Mouse (Mus musculus): Measurements from ENCODE around the gene Ifna9.
"Not testable (repeated sequence)": the region's sequence is repeated elsewhere in the genome, so short reads cannot be mapped to it uniquely, and the experiment has no call there.

Ifna9 gene

DNA sequence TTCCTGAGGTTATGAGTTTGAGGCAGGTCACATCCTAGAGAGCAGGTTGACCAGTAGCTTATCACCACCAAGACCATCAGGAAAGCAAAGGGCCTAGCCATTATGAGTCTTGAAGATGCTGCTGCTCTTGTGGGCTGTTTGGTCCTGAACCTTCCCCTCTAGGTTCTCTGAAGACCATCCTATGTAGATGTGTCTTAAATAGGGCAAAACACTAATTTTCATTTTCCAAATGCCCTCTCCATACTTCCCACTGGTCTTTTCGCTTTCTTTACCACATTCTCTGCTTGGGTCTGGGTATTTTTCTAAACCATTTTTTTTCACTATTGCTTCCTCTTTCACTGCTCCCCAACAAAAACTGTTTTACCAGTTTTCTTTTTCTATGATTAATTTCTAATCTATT is at the start of gene Ifna9:
Ifna9 (minus strand) TSS at position 101 of the 400 bp plus-strand sequence.
- no peak for DNase-seq

GRCm38 (mm10) chr4:88641077-88641831 is 49.1 kb upstream of the Ifna9 start:
- DNase-seq: peak; percentile 90

DNA sequence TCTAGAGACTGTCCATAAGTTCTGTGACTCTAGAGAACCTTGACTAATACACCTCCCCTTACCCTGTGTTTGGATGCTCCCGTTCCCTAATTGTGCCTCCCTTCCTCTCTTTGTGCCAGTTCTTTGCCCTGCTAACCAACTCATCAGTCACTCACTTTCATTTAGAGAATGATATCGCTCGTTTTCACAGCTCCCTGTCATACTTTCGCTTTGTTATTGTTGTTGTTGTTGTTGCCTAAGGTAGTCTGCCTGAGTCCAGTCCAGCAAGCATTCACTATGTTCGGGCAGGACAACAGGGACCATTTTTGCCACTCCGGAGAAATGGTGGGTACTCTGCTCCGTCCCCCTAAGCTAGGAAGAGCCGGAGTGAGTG is 48.5 kb upstream of the Ifna9 start:
- no peak for DNase-seq

- no peak for DNase-seq
These were observed 42.1 kb upstream of the Ifna9 start, which contains the start of gene C87499 for GRCm38 (mm10) chr4:88634311-88634710. Gene C87499 (minus strand): TSS chr4:88634411.

- DNase-seq: no peak
These were observed 11.1 kb upstream of the Ifna9 start, which contains the start of gene Ifna12 for GRCm38 (mm10) chr4:88603276-88603675. Gene Ifna12 (minus strand): TSS chr4:88603376.

DNA sequence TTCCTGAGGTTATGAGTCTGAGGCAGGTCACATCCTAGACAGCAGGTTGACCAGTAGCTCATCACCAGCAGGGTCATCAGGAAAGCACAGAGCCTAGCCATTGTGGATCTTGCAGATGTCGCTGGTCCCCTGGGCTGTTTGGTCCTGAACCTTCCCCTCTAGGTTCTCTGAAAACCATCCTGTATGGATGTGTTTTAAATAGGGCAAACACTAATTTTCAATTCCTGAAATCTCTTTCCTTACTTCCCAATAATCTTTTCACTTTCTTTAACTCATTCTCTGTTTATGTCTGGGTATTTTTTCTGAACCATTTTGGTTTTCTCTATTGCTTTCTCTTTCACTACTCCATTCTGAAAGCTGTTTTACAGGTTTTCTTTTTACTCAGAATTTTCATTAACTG is 20.5 kb downstream of the Ifna9 start, which contains the start of gene Ifna14:
Ifna14 (minus strand) TSS at position 101 of the 400 bp plus-strand sequence.
- DNase-seq: no peak

GRCm38 (mm10) chr4:88561791-88562190 is 30.4 kb downstream of the Ifna9 start:
- DNase-seq: peak; percentile 70

DNA sequence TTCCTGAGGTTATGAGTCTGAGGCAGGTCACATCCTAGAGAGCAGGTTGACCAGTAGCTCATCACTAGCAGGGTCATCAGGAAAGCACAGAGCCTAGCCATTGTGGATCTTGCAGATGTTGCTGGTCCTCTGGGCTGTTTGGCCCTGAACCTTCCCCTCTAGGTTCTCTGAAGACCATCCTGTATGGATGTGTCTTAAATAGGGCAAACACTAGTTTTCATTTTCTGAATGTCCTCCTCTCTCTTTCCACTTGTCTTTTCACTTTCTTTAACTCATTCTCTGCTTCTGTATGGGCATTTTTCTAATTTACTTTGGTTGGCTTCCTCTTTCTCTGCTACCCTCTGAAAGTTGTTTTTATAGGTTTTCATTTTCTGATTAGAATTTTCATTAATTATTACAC is 34.0 kb downstream of the Ifna9 start, which contains the start of gene Ifna15:
Ifna15 (minus strand) TSS at position 101 of the 400 bp plus-strand sequence.
- DNase-seq: not testable (repeated sequence)

GRCm38 (mm10) chr4:88550161-88550945 is 41.8 kb downstream of the Ifna9 start:
- peak; percentile 58 for DNase-seq

GRCm38 (mm10) chr4:88547986-88548385 is 44.2 kb downstream of the Ifna9 start:
- peak; percentile 34 for DNase-seq

DNA sequence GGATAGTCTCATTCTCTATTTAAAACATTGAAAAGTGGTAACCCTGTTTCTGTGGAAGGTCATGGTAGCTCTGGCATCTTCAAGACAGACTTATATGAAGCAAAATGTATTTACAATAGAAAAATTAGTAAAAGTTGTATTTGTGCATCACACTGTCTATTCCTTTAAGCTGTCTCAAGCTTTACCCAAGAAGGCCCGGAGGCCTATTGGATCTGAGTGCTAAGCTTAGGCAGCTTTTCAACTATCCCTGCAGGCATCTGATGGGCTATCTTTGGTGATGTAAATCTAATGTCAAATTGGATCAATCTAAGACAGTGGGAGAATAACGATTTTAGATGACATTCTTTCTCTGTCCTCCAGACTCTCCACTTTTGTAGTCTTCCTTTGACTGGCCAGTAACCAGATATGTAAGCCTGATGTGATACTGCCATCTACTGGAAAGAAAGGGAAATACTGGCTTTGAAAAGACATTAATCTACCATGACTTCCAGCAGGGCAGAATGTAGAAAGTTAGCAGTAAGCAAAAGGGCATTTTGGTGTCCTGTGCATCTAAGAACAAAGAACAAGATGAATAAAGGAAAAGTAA is 48.4 kb downstream of the Ifna9 start:
- DNase-seq: peak; percentile 60

Measured in cerebellum, adult 9-10 months (tissue).